Mouse (Mus musculus): ENCODE data around the gene Clip3. TPM values are rescaled to one million over a fixed set of nuclear protein-coding genes. Genes with fewer than 3 reads are reported as not detected.

Clip3 gene
- polyA plus RNA-seq, 1 experiment from 2014 or later = 23.4 TPM

DNA sequence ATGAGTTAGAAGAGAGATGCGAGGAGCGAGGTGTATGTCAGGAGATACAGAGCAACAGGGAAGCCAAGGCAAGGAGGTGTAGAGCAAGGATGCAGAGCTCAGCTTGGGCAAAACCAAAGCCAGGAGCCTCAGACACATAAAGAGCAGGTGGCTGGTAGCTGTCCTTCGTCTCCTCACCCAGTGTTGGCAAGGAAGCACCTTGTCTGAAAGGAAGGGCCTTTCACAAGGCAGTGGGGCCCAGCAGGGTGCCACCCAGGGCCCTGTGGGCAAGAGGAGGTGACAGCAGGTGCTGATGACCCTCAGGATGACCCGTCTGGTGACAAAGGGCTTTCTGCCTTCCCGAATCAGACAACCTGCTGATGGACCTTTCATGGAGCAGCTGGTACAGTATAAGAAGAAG is 43.0 kb downstream of the Clip3 start:
- Histone ChIP-seq H3K27ac (no peak overlapping the region), H3K4me3 (replicated peaks) (no peak overlapping the region), H3K36me3 (no peaks in the 10 kb centered on the region), H3K27me3 (replicated peaks) (peaks cover 20% of the 10 kb centered on the region; the same call in 1 of the 2 replicates), H3K4me1 (replicated peaks) (peaks cover 10% of the 10 kb centered on the region), H3K9ac (no peak overlapping the region), H3K4me2 (replicated peaks) (no peak overlapping the region), H3K9me3 (no peaks in the 10 kb centered on the region)
- no peak for ATAC-seq
- WGBS = 62% methylated on average over 5 of the region's 5 CpGs

DNA sequence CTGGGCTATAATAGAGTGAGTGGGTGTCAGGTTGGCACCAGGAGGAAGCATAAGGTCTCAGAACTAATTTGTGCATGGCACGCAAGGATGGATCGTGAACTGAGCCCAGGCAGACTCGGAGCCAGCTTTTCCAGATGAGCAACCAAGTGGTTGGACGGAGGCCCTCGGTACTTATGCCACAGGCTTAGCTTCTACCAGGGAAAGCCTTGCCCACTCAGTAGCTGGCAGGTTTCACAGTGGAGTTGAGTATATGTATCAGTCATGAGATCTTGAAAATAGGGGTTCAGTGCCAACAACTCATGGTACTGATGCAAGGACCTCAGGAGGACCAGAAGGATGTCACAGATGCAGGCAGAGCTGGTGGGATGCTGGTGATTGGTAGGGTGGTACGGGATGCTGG is 44.2 kb downstream of the Clip3 start:
- H3K4me2 ChIP-seq (replicated peaks) = no peak overlapping the region
- H3K27me3 ChIP-seq (replicated peaks) = peaks cover 20% of the 10 kb centered on the region; the same call in 1 of the 2 replicates
- no peaks in the 10 kb centered on the region for H3K9me3 ChIP-seq
- WGBS = 78% methylated on average over 6 of the region's 6 CpGs
- no peaks in the 10 kb centered on the region for H3K36me3 ChIP-seq
- H3K9ac ChIP-seq = no peak overlapping the region
- peaks cover 10% of the 10 kb centered on the region for H3K4me1 ChIP-seq (replicated peaks)
- no peak overlapping the region for H3K27ac ChIP-seq
- no peak overlapping the region for H3K4me3 ChIP-seq (replicated peaks)
- ATAC-seq = no peak

DNA sequence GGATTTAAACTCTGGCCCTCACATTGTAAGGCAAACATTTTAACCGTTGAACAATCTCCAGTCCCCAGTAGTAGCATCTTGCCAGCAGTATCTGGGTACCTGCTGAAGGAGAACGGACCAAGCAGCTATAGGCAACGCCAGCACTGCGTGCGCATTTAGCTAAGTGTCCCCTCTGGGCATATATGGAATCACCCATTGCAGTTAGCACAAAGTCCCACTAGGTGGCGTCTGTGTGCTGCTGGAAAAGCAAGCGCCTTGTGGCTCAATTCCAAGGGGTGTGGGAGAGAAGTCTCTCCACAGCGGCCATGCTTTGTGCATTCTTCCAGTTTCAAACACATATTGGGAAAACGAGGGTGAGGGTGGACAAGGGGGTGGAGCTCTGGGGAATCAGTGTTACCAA is 44.9 kb downstream of the Clip3 start:
- no peaks in the 10 kb centered on the region for H3K9me3 ChIP-seq
- no peaks in the 10 kb centered on the region for H3K36me3 ChIP-seq
- H3K4me3 ChIP-seq (replicated peaks) = no peak overlapping the region
- WGBS = 2% methylated on average over 9 of the region's 9 CpGs
- H3K27ac ChIP-seq = no peak overlapping the region
- 0 out of 2 replicates have a peak overlapping the region, but pooled peaks have one; percentile 5 for H3K4me2 ChIP-seq (replicated peaks)
- H3K4me1 ChIP-seq (replicated peaks) = peaks cover 10% of the 10 kb centered on the region
- ATAC-seq = peak; percentile 38; the same call in 1 of the 2 replicates
- H3K27me3 ChIP-seq (replicated peaks) = peaks cover 20% of the 10 kb centered on the region; the same call in 1 of the 2 replicates
- no peak overlapping the region for H3K9ac ChIP-seq

- Histone ChIP-seq H3K36me3 (no peaks in the 10 kb centered on the region), H3K9me3 (no peaks in the 10 kb centered on the region), H3K4me3 (replicated peaks) (no peak overlapping the region), H3K27me3 (replicated peaks) (peaks cover 19% of the 10 kb centered on the region; the same call in 1 of the 2 replicates), H3K27ac (no peak overlapping the region), H3K4me2 (replicated peaks) (no peak overlapping the region), H3K4me1 (replicated peaks) (0 out of 2 replicates have a peak, but pooled peaks cover 2% of the 10 kb centered on the region), H3K9ac (no peak overlapping the region)
- ATAC-seq = no peak
- 70% methylated on average over 5 of the region's 5 CpGs for WGBS
These were observed 48.0 kb downstream of the Clip3 start for GRCm38 (mm10) chr7:30339432-30340109.

- Histone ChIP-seq H3K9me3 (no peaks in the 10 kb centered on the region), H3K9ac (no peak overlapping the region), H3K4me2 (replicated peaks) (no peak overlapping the region), H3K4me1 (replicated peaks) (no peaks in the 10 kb centered on the region), H3K36me3 (no peaks in the 10 kb centered on the region), H3K4me3 (replicated peaks) (no peak overlapping the region), H3K27ac (no peak overlapping the region), H3K27me3 (replicated peaks) (peaks cover 19% of the 10 kb centered on the region)
- WGBS = 26% methylated on average over 21 of the region's 21 CpGs
- 0 out of 2 replicates have a peak, but pooled peaks have one; percentile 47 for ATAC-seq
These were observed 55.3 kb downstream of the Clip3 start for GRCm38 (mm10) chr7:30346635-30347379.

DNA sequence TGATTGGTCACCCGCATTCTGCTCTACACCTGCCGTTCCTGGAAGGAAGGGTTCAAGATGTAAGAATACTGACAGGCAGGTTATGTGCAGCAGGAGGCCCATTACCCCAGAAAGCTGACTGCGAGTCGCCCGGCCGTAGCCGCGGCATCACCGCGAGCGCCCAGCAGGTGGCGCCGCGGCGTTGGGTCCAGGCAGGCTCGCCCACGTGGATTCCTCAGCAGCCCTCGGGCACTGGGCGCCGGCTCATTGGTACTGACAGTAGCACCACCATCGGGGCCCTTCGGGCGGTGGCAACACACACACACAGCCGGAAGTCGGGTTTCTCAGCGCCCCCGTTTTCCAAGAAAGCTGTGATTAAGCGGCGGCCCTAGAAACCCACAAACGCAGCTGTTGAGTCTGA is 56.3 kb downstream of the Clip3 start:
- Histone ChIP-seq H3K27me3 (replicated peaks) (peaks cover 19% of the 10 kb centered on the region), H3K9me3 (no peaks in the 10 kb centered on the region), H3K27ac (no peak overlapping the region), H3K4me2 (replicated peaks) (peak overlapping the region; percentile 24; the same call in 1 of the 2 replicates), H3K36me3 (no peaks in the 10 kb centered on the region), H3K4me3 (replicated peaks) (no peak overlapping the region), H3K4me1 (replicated peaks) (no peaks in the 10 kb centered on the region), H3K9ac (no peak overlapping the region)
- 2% methylated on average over 30 of the region's 30 CpGs for WGBS
- ATAC-seq = peak; percentile 60; the same call in 1 of the 2 replicates

GRCm38 (mm10) chr7:30353279-30353822 is 61.8 kb downstream of the Clip3 start:
- Histone ChIP-seq H3K4me3 (replicated peaks) (no peak overlapping the region), H3K4me2 (replicated peaks) (no peak overlapping the region), H3K9ac (no peak overlapping the region), H3K9me3 (no peaks in the 10 kb centered on the region), H3K27ac (no peak overlapping the region), H3K27me3 (replicated peaks) (0 out of 2 replicates have a peak, but pooled peaks cover 3% of the 10 kb centered on the region), H3K36me3 (no peaks in the 10 kb centered on the region), H3K4me1 (replicated peaks) (peaks cover 12% of the 10 kb centered on the region; the same call in 1 of the 2 replicates)
- 18% methylated on average over 6 of the region's 6 CpGs for WGBS
- peak; percentile 73 for ATAC-seq

GRCm38 (mm10) chr7:30354059-30354458 is 62.5 kb downstream of the Clip3 start:
- Histone ChIP-seq H3K27ac (no peak overlapping the region), H3K27me3 (replicated peaks) (0 out of 2 replicates have a peak, but pooled peaks cover 3% of the 10 kb centered on the region), H3K4me3 (replicated peaks) (no peak overlapping the region), H3K4me1 (replicated peaks) (peaks cover 13% of the 10 kb centered on the region; the same call in 1 of the 2 replicates), H3K36me3 (no peaks in the 10 kb centered on the region), H3K9me3 (no peaks in the 10 kb centered on the region), H3K9ac (no peak overlapping the region), H3K4me2 (replicated peaks) (no peak overlapping the region)
- WGBS = 77% methylated on average over 4 of the region's 4 CpGs
- peak; percentile 14; the same call in 1 of the 2 replicates for ATAC-seq

Other genes starting within 250 kb of the Clip3 start
- gene Zfp14, start 240.3 kb upstream of the Clip3 start, polyA plus RNA-seq (2015; fragmentation: Nextera tagmentation; extraction: Ambion mirVana) = 2.7 and 2.9 TPM in 2 replicates
- 3.9 and 4.5 TPM in 2 replicates for gene Zfp82, start 218.8 kb upstream of the Clip3 start, polyA plus RNA-seq (2015; fragmentation: Nextera tagmentation; extraction: Ambion mirVana)
- 1.2 and 1.5 TPM in 2 replicates for gene Gm26920, start 201.3 kb upstream of the Clip3 start, polyA plus RNA-seq (2015; fragmentation: Nextera tagmentation; extraction: Ambion mirVana)
- 6.0 and 6.1 TPM in 2 replicates for gene Zfp566, start 201.2 kb upstream of the Clip3 start, polyA plus RNA-seq (2015; fragmentation: Nextera tagmentation; extraction: Ambion mirVana)
- gene Zfp260, start 197.0 kb upstream of the Clip3 start, polyA plus RNA-seq (2015; fragmentation: Nextera tagmentation; extraction: Ambion mirVana) = 71.0 and 82.3 TPM in 2 replicates
- gene Zfp382, start 169.8 kb upstream of the Clip3 start, polyA plus RNA-seq (2015; fragmentation: Nextera tagmentation; extraction: Ambion mirVana) = 6.7 and 8.3 TPM in 2 replicates
- gene Zfp146, start 122.0 kb upstream of the Clip3 start, polyA plus RNA-seq (2015; fragmentation: Nextera tagmentation; extraction: Ambion mirVana) = 12.2 and 13.6 TPM in 2 replicates
- gene Cox7a1, start 107.6 kb upstream of the Clip3 start, polyA plus RNA-seq (2015; fragmentation: Nextera tagmentation; extraction: Ambion mirVana) = 30.7 and 34.3 TPM in 2 replicates
- gene Capns1, start 92.9 kb upstream of the Clip3 start, polyA plus RNA-seq (2015; fragmentation: Nextera tagmentation; extraction: Ambion mirVana) = 83.7 and 101 TPM in 2 replicates
- 115 and 116 TPM in 2 replicates for gene Polr2i, start 59.8 kb upstream of the Clip3 start, polyA plus RNA-seq (2015; fragmentation: Nextera tagmentation; extraction: Ambion mirVana)
- 136 and 148 TPM in 2 replicates for gene Tbcb, start 59.5 kb upstream of the Clip3 start, polyA plus RNA-seq (2015; fragmentation: Nextera tagmentation; extraction: Ambion mirVana)
- not detected in 2 replicates for gene Ovol3, start 56.0 kb upstream of the Clip3 start, polyA plus RNA-seq (2015; fragmentation: Nextera tagmentation; extraction: Ambion mirVana)
- 0.34 and 0.56 TPM in 2 replicates for gene Thap8, start 11.6 kb upstream of the Clip3 start, polyA plus RNA-seq (2015; fragmentation: Nextera tagmentation; extraction: Ambion mirVana)
- 6.6 and 8.4 TPM in 2 replicates for gene Wdr62, start 11.3 kb upstream of the Clip3 start, polyA plus RNA-seq (2015; fragmentation: Nextera tagmentation; extraction: Ambion mirVana)
- gene Alkbh6, start 17.0 kb downstream of the Clip3 start, polyA plus RNA-seq (2015; fragmentation: Nextera tagmentation; extraction: Ambion mirVana) = 63.9 and 68.5 TPM in 2 replicates
- 47.7 and 65.3 TPM in 2 replicates for gene Syne4, start 23.1 kb downstream of the Clip3 start, polyA plus RNA-seq (2015; fragmentation: Nextera tagmentation; extraction: Ambion mirVana)
- gene E130208F15Rik, start 30.0 kb downstream of the Clip3 start, polyA plus RNA-seq (2015; fragmentation: Nextera tagmentation; extraction: Ambion mirVana) = 1.8 TPM in 1 of 2 replicates, not detected in the other
- 15.5 and 18.0 TPM in 2 replicates for gene Sdhaf1, start 32.2 kb downstream of the Clip3 start, polyA plus RNA-seq (2015; fragmentation: Nextera tagmentation; extraction: Ambion mirVana)
- gene Lrfn3, start 71.0 kb downstream of the Clip3 start, polyA plus RNA-seq (2015; fragmentation: Nextera tagmentation; extraction: Ambion mirVana) = 2.9 and 3.9 TPM in 2 replicates
- gene Tyrobp, start 122.0 kb downstream of the Clip3 start, polyA plus RNA-seq (2015; fragmentation: Nextera tagmentation; extraction: Ambion mirVana) = 49.8 and 63.7 TPM in 2 replicates
- 2.2 and 2.5 TPM in 2 replicates for gene Hcst, start 128.1 kb downstream of the Clip3 start, polyA plus RNA-seq (2015; fragmentation: Nextera tagmentation; extraction: Ambion mirVana)
- gene Nfkbid, start 130.0 kb downstream of the Clip3 start, polyA plus RNA-seq (2015; fragmentation: Nextera tagmentation; extraction: Ambion mirVana) = 2.1 and 2.4 TPM in 2 replicates
- 39.0 and 40.8 TPM in 2 replicates for gene Aplp1, start 153.8 kb downstream of the Clip3 start, polyA plus RNA-seq (2015; fragmentation: Nextera tagmentation; extraction: Ambion mirVana)
- gene Kirrel2, start 166.0 kb downstream of the Clip3 start, polyA plus RNA-seq (2015; fragmentation: Nextera tagmentation; extraction: Ambion mirVana) = 2.0 and 3.0 TPM in 2 replicates
- gene Nphs1, start 166.6 kb downstream of the Clip3 start, polyA plus RNA-seq (2015; fragmentation: Nextera tagmentation; extraction: Ambion mirVana) = 1.3 and 3.3 TPM in 2 replicates
- gene Prodh2, start 201.9 kb downstream of the Clip3 start, polyA plus RNA-seq (2015; fragmentation: Nextera tagmentation; extraction: Ambion mirVana) = 5.0 and 5.2 TPM in 2 replicates
- 7.4 and 7.8 TPM in 2 replicates for gene Arhgap33, start 243.3 kb downstream of the Clip3 start, polyA plus RNA-seq (2015; fragmentation: Nextera tagmentation; extraction: Ambion mirVana)